Mouse (Mus musculus) megakaryocyte-erythroid progenitor cell, adult 5-6 weeks (primary cell): ENCODE measurements around the gene Dennd4a. TPM values are rescaled to one million over a fixed set of nuclear protein-coding genes. Genes with fewer than 3 reads are reported as not detected.

Source experiments
- ATAC-seq: replicated peaks from 2 replicates; pipeline ENCODE4 v1.8.0; 2016; ENCODE audit warnings: mild to moderate bottlenecking, inconsistent platforms; ENCODE audit not compliant: severe bottlenecking, poor library complexity, low FRiP score, low TSS enrichment
- total RNA-seq, 2 experiments: library from RNA; stranded (forward) in 1 of 2; stranded (reverse) in 1 of 2; fragments of 200-1000, 215-1000 nt in 1 of 2; fragments of >200 nt in 1 of 2; fragmentation: Nextera tagmentation in 1 of 2; gene quantifications; 2 replicates each; pipeline ENCODE4 v1.2.3; 2014 to 2017

Dennd4a gene
- total RNA-seq, 2 experiments from 2014 or later = 50.6 to 56.7 TPM

DNA sequence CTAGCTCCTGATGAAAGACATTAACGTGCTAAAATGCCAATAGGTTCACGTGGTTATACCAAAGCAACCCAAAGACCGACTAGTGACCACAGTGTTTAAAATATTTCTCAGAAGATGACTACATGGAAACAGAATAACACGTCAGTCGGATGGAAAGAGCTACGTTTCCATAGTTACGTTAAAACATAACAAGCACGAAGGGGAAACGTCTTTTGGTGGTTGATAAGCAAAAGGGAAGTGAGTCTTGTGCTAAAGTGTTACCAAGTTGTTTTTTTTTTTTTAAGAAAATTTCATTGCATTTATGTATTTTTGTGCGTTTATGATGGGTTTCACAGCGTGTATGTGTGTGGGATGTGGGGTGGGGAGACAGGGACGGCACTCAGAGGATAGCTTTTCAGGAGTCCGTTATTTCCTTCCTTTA lies 21.8 kb upstream of the Dennd4a start:
- ATAC-seq = peak; percentile 61

DNA sequence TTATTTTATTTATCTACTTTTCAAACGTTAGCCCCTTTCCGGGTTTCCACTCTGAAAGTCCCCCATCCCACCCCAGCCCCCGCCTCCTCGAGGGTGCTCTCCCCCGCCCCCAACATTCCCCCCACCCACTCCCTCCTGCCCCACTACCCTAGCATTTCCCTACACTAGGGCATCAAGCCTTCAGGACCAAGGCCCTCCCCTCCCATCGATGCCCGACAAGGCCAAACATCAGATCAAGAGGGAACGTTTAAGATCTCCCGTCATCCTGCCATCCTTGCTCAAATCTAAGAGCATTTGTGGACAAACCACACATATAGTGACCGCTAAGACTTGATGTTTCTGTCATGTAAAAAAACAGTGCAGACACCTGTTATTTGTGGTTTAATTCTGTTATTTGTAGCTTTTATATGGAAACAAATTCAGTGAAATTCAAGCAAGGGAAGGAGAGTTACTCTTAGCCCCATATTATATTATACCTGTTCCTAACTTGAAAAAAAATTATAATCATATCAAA lies 21.2 kb upstream of the Dennd4a start:
- ATAC-seq = no peak

DNA sequence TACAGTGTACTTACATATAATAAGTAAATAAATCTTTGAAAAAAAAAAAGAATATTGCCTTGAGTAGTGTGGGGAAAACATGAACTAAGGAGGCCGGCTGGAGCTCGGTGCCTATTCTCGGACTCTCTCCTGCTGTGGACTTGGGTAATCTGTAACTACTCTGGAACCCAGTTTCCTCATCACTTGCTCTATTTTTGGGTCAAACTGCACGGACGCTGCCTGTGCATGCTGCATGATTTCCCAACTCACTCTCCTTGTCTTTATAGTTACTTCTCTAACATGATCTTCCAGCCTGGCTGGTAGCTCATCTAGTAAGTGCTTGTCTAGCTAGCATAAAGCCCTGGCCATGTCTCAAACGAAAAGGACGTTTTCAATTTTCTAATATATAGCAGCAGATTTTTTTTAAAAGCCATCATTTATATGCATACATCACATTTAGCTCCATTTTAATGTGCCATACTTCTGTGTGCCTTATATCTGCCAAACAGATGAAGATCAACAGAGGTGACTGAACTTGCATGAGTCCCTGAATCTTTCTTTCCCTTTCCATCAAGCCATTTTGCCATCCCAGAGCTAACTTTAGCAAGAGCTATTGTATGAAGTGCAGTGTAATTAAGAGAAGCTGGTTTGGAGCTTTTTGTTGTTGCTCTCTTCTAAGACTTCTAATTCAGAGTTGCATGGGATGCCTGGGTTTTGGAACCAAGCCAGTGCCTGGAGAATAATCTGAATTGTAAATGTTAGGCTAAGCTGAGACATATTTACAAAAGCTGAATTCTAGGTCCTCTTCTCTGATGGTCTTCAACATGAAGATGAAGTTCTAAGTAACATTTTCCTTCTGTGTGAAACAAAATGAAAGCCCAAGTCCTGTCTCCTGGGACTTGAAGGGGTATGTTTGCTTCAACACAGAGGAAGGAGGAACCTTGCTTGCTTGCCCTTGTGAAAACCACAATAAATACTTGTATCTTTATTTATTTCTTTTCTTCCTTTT lies 20.2 kb upstream of the Dennd4a start:
- no peak for ATAC-seq

DNA sequence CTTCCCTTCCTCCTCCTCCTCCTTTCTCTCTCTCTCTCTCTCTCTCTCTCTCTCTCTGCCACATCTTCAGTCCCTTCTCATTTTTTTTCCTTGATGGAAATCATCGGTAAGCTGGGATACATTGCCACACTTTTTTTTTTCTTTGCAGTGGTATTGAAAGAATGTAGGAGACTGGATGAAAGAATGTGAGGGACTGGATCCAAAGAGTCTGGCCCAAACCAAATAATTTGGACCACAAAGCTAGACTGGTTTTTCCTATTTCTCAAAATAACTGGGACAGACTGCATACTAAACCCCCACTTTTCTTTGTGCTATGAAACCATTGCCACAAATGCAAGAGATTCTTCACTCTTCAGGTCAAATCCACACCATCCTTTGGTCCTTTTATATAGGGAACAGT lies 19.5 kb upstream of the Dennd4a start:
- ATAC-seq = no peak

DNA sequence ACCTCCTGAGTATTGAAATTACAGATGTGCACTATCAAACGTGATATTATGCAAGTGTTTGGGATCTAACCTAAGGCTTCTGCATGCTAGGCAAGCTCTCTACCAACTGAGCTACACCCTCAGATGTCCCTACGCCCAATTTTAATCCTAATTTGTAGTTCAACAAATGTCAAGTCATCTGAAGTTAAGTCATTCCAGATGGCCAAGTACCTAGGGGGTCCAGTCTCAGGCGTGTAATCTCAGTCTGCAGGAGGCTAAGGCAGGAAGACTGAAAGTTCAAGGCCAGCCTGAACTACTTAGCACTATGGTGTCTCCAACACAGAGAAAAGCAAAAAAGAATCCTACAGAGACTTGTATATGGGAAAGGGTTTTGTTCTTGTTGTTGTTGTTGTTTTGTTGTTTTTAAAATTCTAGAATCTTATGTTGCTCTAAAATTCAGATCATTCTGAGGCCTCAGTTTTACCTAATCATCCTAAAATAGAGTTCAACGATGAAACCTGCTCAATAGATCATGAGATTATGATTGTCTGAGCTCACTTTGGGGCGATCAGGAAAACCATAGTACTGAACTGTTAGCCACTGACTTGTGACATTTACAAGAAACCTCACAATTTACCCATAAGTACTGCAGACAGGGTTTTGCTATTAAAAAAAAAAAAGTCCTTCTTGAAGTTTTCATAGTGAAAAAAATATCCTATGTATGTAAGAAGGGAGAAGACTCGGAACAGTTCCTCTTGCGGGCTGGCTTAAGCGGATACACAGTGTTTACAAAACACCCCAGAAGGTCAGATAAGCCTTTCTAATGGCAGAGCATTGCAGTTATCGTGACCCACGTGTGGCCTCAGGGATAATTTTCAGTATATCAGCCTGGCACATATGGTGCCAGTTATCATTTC lies 18.5 kb upstream of the Dennd4a start:
- peak; percentile 88 for ATAC-seq

DNA sequence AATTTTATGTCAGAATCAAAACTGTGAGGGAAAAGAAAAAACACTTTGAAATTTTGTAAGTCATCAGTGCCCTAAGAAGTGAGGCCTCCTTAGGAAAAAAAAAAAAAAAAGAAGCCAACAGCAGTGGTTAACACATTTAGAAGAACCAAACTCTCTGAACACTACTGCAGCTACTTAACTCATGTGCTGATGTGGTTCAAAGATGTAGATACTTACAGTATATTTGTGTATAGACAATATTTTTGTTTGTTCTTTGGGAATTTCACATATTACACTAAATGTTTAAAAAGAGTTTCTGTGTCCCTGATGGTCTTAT lies 17.9 kb upstream of the Dennd4a start:
- no peak for ATAC-seq

DNA sequence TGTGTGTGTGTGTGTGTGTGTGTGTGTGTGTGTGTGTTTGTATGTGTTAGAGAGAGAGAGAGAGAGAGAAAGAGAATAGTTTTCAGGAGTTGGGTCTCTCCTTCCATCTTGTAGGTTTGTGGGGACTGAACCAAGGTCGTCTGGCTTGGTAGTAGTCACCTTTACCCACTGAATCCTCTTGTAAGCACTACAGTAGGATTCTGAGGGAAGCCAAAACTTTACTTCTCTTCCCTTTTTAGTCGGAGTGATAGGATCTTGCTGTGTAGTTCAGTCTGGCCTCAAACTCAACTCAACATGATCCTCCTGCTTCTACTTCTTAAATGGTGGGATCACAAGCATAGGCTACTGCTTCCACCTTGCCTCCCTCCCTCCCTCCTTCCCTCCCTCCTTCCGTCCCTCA lies 17.3 kb upstream of the Dennd4a start:
- ATAC-seq = no peak

DNA sequence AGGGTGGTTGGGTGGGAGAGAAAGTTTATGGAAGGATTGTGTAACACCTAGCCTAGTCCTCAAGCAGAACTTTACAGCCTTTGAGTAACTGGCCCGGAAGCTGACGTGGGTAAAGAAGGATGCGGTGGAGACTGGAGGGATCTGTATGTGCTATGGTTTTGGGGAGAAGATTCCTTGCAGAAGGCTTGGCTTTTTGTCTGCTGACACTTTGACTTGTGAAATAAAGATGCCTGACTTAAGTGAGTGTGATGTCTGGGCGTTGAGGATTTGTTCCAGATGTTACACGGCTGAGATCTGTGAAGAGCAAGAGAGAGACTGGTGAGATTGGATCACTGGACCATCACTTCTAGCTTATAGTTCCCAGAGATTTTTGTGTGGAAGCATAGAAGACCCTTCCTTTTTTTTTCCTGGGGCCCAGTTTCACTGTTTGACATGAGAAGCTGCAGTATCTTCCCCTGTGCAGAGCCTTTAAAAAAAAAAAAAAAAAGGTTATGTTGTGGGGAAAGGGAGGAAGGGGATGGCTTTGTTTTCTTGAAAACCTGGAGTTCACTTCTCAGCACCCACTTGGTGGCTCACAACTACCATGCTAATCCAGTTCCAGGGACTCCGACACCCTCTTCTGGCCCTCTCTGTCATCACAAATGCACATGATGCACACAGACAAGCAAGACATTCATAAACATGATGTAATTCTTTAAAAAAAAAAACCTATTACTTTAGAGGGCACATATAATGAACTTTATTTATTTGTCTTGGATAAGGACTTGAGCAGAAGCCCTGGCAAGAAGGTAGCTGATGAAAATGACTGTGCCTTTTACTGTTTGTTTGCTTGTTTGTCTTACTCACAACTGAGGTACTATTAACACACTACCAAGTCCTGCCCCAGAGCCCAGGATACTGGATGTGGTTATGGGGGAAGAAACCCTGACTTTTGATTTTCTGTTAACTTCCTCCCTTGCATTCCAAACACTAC lies 16.4 kb upstream of the Dennd4a start:
- no peak for ATAC-seq

DNA sequence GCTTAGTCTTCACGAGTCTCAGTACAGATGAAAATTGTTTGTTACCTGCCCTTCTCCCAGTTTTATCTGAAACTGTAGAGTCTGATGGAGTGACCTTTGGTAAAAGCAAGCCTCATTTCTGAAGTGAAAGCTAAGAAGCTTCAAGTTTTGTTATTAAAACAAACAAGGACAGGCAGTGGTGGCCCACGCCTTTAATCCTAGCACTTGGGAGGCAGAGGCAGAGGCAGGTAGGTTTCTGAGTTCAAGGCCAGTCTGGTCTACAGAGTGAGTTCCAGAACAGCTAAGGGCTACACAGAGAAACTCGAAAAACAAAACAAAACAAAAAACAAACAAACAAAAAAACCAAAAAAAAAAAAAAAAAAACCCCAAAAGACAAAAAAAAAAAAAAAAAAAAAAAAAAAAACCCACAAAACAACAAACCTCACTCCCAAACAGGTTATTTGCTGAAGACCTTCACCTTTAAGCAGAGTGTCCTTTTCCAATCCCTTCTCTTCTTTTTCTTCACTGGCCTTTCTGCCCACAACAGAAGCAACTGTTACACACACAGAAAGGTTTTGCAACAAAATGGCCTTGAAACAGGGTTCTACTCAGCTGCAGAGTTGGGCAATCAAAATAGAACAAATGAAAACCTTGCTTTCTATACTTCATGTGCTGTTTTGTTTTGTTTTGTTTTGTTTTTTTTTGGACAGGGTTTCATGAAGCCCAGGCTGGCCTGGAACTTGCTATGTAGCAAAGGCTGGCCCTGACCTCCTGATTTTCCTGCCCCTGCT lies 15.1 kb upstream of the Dennd4a start:
- no peak for ATAC-seq

DNA sequence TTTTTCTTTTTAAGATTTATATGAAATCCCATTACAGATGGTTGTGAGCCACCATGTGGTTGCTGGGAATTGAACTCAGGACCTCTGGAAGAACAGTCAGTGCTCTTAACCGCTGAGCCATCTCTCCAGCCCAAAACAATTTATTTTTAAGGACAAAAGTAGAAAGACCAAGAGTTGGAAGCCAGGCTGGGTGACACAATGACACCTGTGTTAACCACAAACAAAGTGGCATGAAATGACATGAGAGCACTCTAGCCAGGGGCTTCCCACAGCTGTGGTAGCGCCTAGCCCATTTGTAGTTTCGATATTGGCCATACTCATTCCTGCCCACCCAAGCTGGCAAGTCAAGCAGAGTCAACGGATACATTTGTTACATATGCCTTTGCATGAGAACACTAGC lies 13.7 kb upstream of the Dennd4a start:
- no peak for ATAC-seq

DNA sequence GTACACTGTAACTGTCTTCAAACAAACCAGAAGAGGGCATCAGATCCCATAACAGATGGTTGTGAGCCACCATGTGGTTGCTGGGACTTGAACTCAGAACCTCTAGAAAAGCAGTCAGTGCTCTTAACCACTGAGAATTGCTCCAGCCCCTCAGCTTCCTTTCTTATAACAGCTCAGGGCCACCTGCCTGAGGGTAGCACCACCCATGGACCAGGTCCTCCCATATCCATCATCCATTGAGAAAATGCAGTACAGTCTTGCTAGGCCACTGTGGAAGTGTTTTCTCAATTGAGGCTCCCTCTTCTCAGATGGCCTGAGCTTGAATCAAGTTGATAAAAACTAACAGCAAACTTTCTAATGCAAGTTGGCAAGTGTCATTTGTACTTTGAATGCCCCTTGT lies 13.0 kb upstream of the Dennd4a start:
- ATAC-seq = no peak

DNA sequence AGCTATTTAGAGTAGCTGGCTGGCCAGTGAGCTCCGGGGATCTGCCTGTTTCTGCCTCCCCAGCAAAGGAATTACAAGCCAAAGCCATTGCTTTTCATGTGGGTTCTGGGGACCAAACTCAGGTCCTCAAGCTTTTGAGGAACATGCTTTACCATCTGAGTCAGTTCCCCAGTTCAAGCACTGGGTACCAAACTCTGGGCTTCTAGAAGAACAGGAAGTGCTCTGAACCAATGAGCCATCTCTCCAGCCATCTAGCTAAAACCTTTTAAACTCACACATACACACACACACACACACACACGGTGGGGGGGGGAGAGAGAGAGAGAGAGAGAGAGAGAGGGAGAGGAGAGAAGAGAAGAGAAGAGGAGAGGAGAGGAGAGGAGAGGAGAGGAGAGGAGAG lies 12.3 kb upstream of the Dennd4a start:
- no peak for ATAC-seq

DNA sequence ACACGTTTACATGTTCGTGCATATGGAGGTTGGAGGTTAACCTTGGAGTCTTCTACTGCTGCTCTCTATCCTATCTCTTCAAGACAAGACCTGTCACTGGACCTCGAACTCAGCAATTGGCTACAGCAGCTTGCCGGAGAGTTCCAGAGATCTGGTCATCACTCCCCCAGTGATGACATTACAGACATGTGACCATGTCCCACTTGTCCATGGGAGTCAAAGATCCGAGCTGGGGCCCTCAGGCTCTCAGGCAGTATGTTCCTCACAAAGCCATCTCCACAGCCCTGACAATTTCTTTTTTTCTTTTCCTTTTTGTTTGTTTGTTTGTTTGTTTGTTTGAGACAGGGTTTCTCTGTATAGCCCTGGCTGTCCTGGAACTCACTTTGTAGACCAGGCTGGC lies 11.6 kb upstream of the Dennd4a start:
- ATAC-seq = no peak

DNA sequence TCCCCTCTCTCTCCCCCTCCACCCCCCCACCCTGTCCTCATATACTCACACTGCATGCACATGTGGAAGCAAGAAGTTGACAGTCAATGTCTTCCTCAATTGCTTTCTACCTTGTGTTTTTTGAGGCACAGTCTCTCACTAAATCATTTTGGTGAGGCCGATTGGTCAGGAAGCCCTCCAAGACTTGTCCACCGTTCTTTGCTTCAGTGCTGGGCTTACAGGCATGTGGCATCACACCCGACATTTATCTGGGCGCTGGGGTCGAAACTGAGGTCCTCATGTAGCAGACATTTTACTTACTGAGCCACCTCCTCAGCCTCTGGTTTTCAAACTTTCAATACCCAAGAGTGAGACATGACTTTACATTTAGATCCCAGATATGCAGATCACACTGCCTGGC lies 8.6 kb upstream of the Dennd4a start:
- ATAC-seq = no peak

DNA sequence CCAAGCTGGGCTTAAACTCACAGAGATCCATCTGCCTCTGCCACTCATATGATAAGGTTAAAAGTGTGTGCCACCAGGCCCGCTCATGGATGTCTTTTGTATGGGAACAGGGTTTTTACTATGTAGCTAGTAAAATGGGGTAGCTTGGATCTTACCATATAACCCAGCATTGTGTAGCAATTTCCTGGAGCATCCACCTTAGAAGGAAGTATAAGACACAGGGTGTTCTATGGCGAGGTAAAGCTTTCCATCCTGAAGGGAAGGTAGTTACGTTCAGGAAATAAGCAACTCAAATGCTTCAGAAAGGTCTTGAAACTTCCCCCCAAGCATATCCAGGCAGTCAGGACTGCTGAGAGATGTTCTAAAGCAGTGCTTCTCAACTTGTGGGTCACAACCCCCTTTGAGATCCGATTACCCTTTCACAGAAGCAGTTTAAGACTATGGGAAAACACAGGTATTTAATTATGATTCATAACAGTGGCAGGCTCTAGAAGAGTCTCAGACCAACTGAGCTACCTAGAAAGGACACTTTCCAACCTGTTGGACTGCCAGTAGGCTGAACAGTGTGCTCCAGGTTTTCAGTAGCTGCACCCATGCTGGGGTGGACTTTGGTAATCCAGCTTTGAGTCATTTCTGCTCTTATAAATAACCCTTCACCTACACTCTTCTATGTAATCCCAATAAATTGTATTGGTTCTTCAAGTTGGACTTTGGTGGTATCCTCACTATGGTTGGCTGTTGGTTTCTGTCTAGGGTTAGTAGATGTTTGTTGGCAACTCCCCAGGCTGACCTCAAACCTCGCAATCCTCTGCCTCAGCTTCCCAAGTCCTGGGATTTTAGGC lies 7.5 kb upstream of the Dennd4a start:
- no peak for ATAC-seq

DNA sequence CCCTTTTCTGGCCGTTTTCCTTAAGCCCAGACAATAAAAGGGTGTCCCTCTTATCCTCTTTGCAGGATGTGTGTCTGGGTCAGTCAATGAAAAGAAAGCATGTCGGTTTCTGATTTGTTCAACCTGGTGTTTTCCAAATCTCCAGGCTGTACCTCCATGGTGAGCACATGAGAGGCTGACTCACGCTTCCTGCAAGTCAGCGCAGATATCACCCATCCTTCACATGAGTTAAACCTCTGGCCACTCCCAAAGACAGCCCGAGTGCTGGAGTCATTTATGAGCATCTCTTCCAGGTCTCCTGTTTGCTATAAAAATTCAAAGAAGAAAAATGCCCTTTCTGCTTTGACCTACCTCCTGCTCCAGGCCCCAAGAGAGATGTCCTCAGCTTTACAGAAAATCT lies 5.3 kb upstream of the Dennd4a start:
- ATAC-seq = peak; percentile 42; the same call in 1 of the 2 replicates

DNA sequence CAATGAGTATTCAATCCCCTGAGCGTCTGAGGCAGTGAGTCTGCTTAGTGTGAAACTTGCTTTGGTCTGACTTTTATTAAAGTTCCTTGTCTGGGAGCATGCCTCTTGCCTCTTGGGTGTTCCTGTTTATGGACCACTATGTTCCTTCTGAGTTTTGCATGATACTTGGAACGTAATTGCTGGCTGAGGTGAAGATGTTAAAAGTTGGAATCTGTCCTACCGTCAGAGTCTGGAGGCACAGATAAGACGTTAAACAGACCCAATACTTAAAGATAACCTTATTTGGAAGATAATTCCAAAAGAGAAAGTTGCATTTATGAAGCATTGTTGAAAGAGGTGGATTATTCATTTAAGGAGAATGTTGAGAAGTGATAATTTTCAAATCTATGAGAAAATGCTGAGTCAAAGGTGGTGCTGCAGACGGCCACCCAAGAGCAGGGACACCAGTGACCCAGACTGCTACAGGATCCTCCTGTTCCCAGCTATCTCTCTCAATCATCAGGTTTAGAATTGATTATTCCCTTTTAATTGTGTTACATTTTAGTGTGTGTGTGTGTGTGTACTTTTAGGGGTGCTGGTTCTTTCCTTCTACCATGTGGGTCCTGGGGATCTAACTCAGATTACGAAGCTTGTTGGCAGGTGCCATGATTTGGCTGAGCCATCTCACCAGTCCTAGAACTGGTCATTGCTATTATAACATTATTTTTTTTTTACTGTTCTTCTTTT lies 4.6 kb upstream of the Dennd4a start:
- ATAC-seq = peak; percentile 41
